Mouse (Mus musculus) embryonic facial prominence, embryonic 13.5 days (tissue): ENCODE results near the gene Cfap58. TPM values are rescaled to one million over a fixed set of nuclear protein-coding genes. Genes with fewer than 3 reads are reported as not detected.

Experiments
- ATAC-seq: fragments of 200-750 bp; cut with Nextera tagmentation; 2 replicates; pipeline ENCODE4 v1.8.0; 2017; ENCODE audit warnings: low read depth; ENCODE audit not compliant: insufficient number of reproducible peaks, insufficient read depth, low FRiP score, low TSS enrichment
- H3K27ac ChIP-seq: fragments of 300-500 bp; sonication (generic); 2 replicates; pipeline ENCODE4 v1.5.1; 2015; ENCODE audit warnings: moderate library complexity, mild to moderate bottlenecking, inconsistent platforms
- H3K27me3 ChIP-seq: fragments of 300-500 bp; sonication (generic); 2 replicates; pipeline ENCODE4 v1.6.1; 2015; ENCODE audit warnings: mild to moderate bottlenecking, inconsistent platforms
- H3K36me3 ChIP-seq: fragments of 300-500 bp; sonication (generic); 2 replicates; pipeline ENCODE4 v1.6.1; 2015; ENCODE audit warnings: mild to moderate bottlenecking, inconsistent platforms
- H3K4me1 ChIP-seq: fragments of 300-500 bp; sonication (generic); 2 replicates; pipeline ENCODE4 v1.6.1; 2015; ENCODE audit warnings: inconsistent platforms
- H3K4me2 ChIP-seq: fragments of 300-500 bp; sonication (generic); 2 replicates; pipeline ENCODE4 v1.6.1; 2015; ENCODE audit warnings: moderate library complexity, mild to moderate bottlenecking, inconsistent platforms
- H3K4me3 ChIP-seq: fragments of 300-500 bp; sonication (generic); 2 replicates; pipeline ENCODE4 v1.5.1; 2015; ENCODE audit warnings: mild to moderate bottlenecking, inconsistent platforms
- H3K9ac ChIP-seq: fragments of 300-500 bp; sonication (generic); 2 replicates; pipeline ENCODE4 v1.6.1; 2015; ENCODE audit warnings: mild to moderate bottlenecking, inconsistent platforms
- H3K9me3 ChIP-seq: fragments of 300-500 bp; sonication (generic); 2 replicates; pipeline ENCODE4 v1.6.1; 2016; ENCODE audit warnings: inconsistent platforms
- WGBS: fragments of 180-500 bp; shearing (Covaris S2); methylation state at CpG from one replicate; pipeline ENCODE4 v1.1.7; 2015; ENCODE audit warnings: mixed read lengths; 5-methylcytosine and 5-hydroxymethylcytosine counted together
- polyA plus RNA-seq: library from polyadenylated mRNA; unstranded; fragments of >200 nt; fragmentation: Nextera tagmentation; extraction: Ambion mirVana; gene quantifications from 2 replicates; pipeline ENCODE4 v1.2.1, GENCODE M21; 2015

Cfap58 gene
- polyA plus RNA-seq: 0.17 and 0.39 TPM in 2 replicates

GRCm38 (mm10) chr19:47937443-47938406, at the start of gene Cfap58:
Gene Cfap58 (plus strand): TSS chr19:47937675.
- Histone ChIP-seq H3K9ac (peak within 1 kb of the TSS; percentile 61), H3K4me2 (peak within 1 kb of the TSS; percentile 79), H3K36me3 (no peaks in the 10 kb centered on the region), H3K27me3 (peaks cover 25% of the 10 kb centered on the region), H3K4me1 (peaks cover 10% of the 10 kb centered on the region), H3K9me3 (no peaks in the 10 kb centered on the region), H3K4me3 (peak within 1 kb of the TSS; percentile 44), H3K27ac (no peak within 1 kb of the TSS)
- peak; percentile 64 for ATAC-seq
- WGBS: 6% methylated on average over 41 of the region's 41 CpGs

DNA sequence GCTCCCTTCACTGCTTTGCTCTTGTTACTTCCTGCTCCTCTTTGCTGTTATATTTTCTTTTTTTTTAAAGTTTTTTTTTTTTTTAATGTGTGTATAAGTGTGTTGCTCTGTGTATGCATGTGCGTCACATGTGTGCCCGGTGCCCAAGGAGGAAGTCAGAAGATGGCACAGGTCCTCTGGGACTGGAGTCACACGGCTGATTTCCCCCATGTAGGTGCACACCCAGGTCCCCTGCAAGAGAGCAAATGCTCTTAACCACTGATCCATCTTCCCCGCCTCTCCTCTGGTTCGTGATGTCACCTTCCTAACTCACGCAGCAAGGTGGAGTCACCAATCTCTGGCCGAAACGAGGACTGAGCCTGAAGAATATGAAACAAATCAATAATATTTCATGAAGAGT, 49.4 kb upstream of the Cfap58 start:
- Histone ChIP-seq H3K4me2 (no peak overlapping the region), H3K9me3 (no peaks in the 10 kb centered on the region), H3K27me3 (no peaks in the 10 kb centered on the region), H3K4me3 (no peak overlapping the region), H3K27ac (no peak overlapping the region), H3K9ac (no peak overlapping the region), H3K36me3 (peaks cover 4% of the 10 kb centered on the region; the same call in 1 of the 2 replicates), H3K4me1 (peaks cover 26% of the 10 kb centered on the region)
- no peak for ATAC-seq
- WGBS: 90% methylated on average over 8 of the region's 8 CpGs

DNA sequence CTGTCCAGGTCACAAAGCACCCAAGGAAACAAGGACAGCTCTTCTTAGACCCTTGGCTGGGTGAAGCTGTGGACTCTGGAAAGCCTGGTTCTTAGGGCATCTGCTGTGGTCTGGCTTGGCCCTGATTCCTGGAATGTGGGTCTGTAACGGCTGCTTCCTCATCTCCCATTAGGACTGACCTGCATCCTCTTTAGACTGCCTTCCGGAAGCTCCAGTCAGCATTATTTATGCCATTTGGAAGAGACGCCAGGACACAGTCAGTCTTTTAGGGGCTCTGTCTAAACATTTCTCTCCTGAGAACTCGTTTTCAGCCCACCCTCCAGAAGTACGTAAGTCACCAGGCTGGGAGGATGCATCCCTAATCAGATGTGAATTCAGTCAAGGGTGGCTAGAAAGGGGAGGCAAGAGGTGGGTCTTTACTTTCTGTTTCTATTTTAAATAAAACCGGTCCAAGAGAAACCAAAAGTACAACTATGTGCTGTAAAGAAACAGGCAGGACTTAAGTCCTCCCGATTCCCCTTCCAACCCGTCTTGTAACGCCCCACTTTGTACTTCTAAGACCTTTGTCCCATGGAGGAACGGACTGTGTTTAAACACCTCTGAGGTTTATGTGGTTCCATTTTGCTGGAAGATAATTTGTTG, 46.9 kb upstream of the Cfap58 start:
- Histone ChIP-seq H3K27ac (0 out of 2 replicates have a peak overlapping the region, but pooled peaks have one; percentile 22), H3K4me3 (no peak overlapping the region), H3K4me1 (peaks cover 13% of the 10 kb centered on the region; the same call in 1 of the 2 replicates), H3K9me3 (no peaks in the 10 kb centered on the region), H3K4me2 (no peak overlapping the region), H3K9ac (no peak overlapping the region), H3K27me3 (no peaks in the 10 kb centered on the region), H3K36me3 (peaks cover 26% of the 10 kb centered on the region)
- 69% methylated on average over 10 of the region's 10 CpGs for WGBS
- no peak for ATAC-seq

GRCm38 (mm10) chr19:47891562-47892312, 45.7 kb upstream of the Cfap58 start:
- H3K9me3 ChIP-seq: no peaks in the 10 kb centered on the region
- no peak overlapping the region for H3K4me3 ChIP-seq
- peaks cover 13% of the 10 kb centered on the region; the same call in 1 of the 2 replicates for H3K4me1 ChIP-seq
- H3K27me3 ChIP-seq: no peaks in the 10 kb centered on the region
- 89% methylated on average over 11 of the region's 11 CpGs for WGBS
- peaks cover 38% of the 10 kb centered on the region for H3K36me3 ChIP-seq
- 0 out of 2 replicates have a peak overlapping the region, but pooled peaks have one; percentile 11 for H3K27ac ChIP-seq
- no peak overlapping the region for H3K9ac ChIP-seq
- no peak for ATAC-seq
- no peak overlapping the region for H3K4me2 ChIP-seq

DNA sequence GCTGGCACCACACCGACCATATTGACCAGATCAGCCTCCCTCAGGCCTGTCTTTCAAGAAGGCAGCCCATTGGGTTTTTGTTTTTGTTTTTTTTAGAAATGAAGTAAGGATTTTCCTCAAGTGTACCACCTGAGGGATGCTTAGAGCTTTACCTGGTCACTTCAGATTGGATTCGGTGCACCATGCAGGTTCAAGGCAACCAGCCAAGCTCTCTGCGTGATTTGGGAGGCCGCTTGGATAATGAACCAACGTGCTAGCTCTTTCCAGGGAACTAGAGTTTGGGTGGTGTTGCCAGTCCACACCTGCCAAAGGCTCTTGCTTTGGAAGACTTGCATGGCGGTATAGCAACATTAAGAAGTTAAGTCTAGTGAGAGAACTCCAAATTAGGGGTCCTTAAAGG, 44.4 kb upstream of the Cfap58 start:
- 93% methylated on average over 6 of the region's 6 CpGs for WGBS
- Histone ChIP-seq H3K9ac (no peak overlapping the region), H3K4me3 (no peak overlapping the region), H3K9me3 (no peaks in the 10 kb centered on the region), H3K36me3 (peaks cover 51% of the 10 kb centered on the region), H3K27me3 (no peaks in the 10 kb centered on the region), H3K27ac (no peak overlapping the region), H3K4me2 (no peak overlapping the region), H3K4me1 (peaks cover 13% of the 10 kb centered on the region; the same call in 1 of the 2 replicates)
- no peak for ATAC-seq

DNA sequence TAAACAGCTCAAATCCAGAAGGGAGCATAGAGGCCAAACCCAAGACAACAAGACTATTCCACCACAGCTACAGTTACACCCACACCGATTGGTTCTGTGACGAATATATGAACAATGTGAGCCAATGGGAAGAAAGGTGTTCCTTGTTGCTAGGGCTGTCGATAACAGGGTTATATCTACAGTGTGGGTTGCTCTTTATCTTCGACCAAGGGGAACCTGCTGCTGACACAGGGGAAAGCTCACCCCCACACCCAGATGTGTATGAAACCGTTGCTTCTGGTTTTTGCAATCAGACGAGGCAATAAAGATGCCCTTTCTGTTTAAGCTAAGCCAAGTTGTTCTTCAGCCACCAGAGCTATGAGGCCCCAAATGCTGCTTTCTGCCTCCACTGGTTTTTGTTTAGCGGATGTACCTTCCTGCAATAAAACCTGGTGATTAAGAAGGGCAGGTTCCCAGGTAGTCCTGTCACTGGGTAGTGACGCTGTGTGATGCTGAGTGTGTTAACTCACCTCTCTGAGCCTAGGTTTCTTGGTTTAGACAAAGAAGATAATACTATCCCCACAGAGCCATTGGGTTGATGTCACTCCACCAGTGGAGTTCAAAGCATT, 38.9 kb upstream of the Cfap58 start:
- no peak overlapping the region for H3K4me3 ChIP-seq
- H3K4me2 ChIP-seq: no peak overlapping the region
- no peak overlapping the region for H3K27ac ChIP-seq
- 90% methylated on average over 8 of the region's 8 CpGs for WGBS
- no peaks in the 10 kb centered on the region for H3K27me3 ChIP-seq
- peaks cover 50% of the 10 kb centered on the region for H3K36me3 ChIP-seq
- H3K9me3 ChIP-seq: no peaks in the 10 kb centered on the region
- no peak overlapping the region for H3K9ac ChIP-seq
- H3K4me1 ChIP-seq: peaks cover 27% of the 10 kb centered on the region
- ATAC-seq: no peak

DNA sequence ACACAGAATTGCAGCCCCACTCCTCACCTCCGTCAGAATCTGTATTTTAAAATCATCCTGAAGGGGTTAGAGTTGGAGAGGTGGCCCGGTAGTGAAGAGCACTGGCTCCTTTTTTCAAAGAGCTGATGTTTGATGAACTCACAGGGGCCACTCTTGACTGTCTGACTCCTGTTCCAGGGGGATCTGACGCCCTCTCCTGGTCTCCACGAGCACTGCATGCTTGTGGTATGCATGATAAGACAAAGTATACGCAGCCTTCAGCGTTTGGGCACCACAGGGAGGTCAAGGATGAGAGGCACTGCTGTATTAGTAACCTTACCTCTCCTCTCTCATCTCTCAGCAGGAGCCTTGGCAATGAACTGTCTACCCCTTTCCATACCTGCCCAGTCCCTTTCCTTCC, 37.5 kb upstream of the Cfap58 start:
- peaks cover 30% of the 10 kb centered on the region for H3K4me1 ChIP-seq
- peaks cover 42% of the 10 kb centered on the region for H3K36me3 ChIP-seq
- no peaks in the 10 kb centered on the region for H3K9me3 ChIP-seq
- WGBS: 68% methylated on average over 6 of the region's 6 CpGs
- no peak overlapping the region for H3K4me3 ChIP-seq
- ATAC-seq: no peak
- no peak overlapping the region for H3K27ac ChIP-seq
- H3K27me3 ChIP-seq: no peaks in the 10 kb centered on the region
- no peak overlapping the region for H3K9ac ChIP-seq
- H3K4me2 ChIP-seq: no peak overlapping the region

- 76% methylated on average over 10 of the region's 10 CpGs for WGBS
- Histone ChIP-seq H3K27ac (no peak overlapping the region), H3K9me3 (no peaks in the 10 kb centered on the region), H3K9ac (no peak overlapping the region), H3K27me3 (no peaks in the 10 kb centered on the region), H3K4me3 (no peak overlapping the region), H3K36me3 (peaks cover 36% of the 10 kb centered on the region), H3K4me2 (no peak overlapping the region), H3K4me1 (peaks cover 35% of the 10 kb centered on the region)
- no peak for ATAC-seq
Measured at GRCm38 (mm10) chr19:47900558-47900957, 36.9 kb upstream of the Cfap58 start.

GRCm38 (mm10) chr19:47902316-47903201, 34.9 kb upstream of the Cfap58 start:
- no peak overlapping the region for H3K4me2 ChIP-seq
- H3K36me3 ChIP-seq: peaks cover 16% of the 10 kb centered on the region
- H3K9ac ChIP-seq: no peak overlapping the region
- no peak overlapping the region for H3K4me3 ChIP-seq
- 59% methylated on average over 13 of the region's 13 CpGs for WGBS
- H3K27me3 ChIP-seq: no peaks in the 10 kb centered on the region
- H3K27ac ChIP-seq: peak overlapping the region; percentile 48
- peaks cover 38% of the 10 kb centered on the region for H3K4me1 ChIP-seq
- no peak for ATAC-seq
- no peaks in the 10 kb centered on the region for H3K9me3 ChIP-seq

DNA sequence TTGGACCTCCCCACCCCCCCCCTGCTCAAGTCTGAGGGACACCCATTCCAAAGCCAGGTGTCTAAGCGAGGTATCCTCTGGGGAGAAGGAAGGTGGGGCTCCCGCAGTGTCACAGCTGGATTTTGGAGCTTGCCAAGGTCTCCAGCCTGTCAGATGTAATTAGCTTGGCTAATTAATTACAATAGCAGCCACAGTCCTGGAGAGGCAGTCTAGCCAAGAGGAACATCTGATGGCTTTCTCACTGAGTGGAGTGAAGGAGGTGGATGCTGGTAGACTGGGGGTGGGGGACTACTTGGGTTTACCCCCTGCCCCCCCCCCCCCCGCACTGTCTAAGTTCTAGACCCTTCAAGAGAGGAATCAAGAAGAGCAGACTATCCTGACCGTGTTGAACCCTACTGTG, 33.8 kb upstream of the Cfap58 start:
- ATAC-seq: no peak
- H3K9ac ChIP-seq: no peak overlapping the region
- peaks cover 44% of the 10 kb centered on the region for H3K4me1 ChIP-seq
- H3K27ac ChIP-seq: no peak overlapping the region
- H3K36me3 ChIP-seq: peaks cover 6% of the 10 kb centered on the region
- no peaks in the 10 kb centered on the region for H3K27me3 ChIP-seq
- H3K4me2 ChIP-seq: no peak overlapping the region
- no peak overlapping the region for H3K4me3 ChIP-seq
- no peaks in the 10 kb centered on the region for H3K9me3 ChIP-seq
- WGBS: 60% methylated on average over 4 of the region's 4 CpGs
